Mouse (Mus musculus) regulatory T cell (primary cell): Measurements from ENCODE around the gene Cnot8.
"Not testable (repeated sequence)": the region's sequence is repeated elsewhere in the genome, so short reads cannot be mapped to it uniquely, and the experiment has no call there.

ENCODE experiments used
- in situ Hi-C: fragments of 300-600 bp; cut with MboI, MseI; formaldehyde crosslinking; loops from one replicate; pipeline ENCODE4 v1.15.1; 2025; ENCODE audit warnings: high pct_unique_total_duplicates

The Cnot8 gene

DNA sequence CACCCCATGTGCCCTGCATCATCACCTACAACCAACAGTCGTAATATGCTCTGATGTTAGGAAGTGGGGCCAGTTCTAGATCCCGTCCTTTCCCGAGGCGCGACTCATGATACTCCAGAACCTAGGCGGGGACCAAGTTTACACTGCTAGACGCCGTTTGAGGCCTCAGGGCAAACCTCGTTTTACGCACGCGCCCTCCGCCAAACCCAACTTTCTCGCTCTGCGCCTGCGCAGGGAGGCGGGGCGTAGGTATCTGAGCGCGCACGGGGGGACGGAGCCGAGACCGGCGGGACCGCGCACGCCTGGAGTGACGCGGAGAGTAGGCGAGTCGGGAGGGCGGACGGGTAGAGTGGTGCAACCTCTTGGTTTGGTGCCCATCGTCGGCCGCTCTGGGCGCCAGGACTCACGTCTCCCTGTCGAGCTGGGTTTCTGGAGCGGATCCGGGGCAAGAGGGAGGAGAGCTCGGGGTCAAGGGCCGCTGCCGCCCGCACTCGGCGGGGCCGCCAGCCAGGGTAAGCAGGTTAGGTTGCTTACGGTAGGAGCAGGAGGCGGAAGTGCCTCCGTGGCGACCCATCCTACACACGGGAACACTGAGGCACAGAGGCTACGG, at the start of gene Cnot8:
Gene Cnot8, plus strand, starts transcription at position 457 of the 610 bp plus-strand sequence.
- in situ Hi-C loops, result no loop called here

DNA sequence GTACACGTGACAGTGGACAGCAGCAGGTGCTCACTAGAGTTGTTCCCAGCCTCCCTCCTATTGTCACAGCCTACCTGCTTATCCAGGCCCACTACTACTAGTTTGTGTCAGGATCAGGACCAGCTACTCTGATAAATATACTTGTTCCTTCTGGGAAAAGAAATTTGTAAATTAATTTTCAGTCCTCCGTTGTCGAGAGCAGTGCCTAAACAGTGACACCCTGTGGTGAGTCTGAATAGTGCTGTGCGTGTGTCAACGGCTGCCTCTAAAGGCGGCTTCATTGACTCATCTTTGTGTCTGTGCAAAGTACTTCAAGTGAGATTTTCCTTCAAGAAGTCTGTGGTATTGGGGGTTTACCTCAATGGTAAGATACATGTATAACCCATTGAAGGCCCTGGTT, 46.5 kb upstream of the Cnot8 start:
- in situ Hi-C loops, result loop anchor here (25.0 kb wide), 1 partner anchor 245 kb away; the partner anchor contains the start of gene Sap30l

DNA sequence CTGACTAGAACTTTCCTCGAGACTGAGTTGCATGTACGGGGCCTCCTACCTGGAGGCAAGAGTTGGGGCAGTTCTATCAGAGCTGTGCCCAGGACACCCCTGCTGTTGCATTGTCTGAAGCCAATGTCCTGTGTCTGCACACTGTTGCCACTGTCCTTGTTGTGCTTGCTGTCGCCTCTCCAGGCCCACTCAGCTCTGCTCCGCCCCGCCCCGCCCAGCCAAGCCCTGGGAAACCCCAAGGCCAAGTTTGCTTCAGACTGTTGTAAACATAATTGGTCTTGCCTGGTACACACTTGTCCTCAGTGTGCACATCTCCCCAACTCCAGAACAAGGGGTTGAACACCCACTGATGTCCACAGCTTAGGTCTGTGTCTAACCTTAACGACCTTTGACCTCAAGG, 44.2 kb upstream of the Cnot8 start:
- in situ Hi-C loops, result loop anchor here (25.0 kb wide), 1 partner anchor 247 kb away; the partner anchor contains the start of gene Sap30l

DNA sequence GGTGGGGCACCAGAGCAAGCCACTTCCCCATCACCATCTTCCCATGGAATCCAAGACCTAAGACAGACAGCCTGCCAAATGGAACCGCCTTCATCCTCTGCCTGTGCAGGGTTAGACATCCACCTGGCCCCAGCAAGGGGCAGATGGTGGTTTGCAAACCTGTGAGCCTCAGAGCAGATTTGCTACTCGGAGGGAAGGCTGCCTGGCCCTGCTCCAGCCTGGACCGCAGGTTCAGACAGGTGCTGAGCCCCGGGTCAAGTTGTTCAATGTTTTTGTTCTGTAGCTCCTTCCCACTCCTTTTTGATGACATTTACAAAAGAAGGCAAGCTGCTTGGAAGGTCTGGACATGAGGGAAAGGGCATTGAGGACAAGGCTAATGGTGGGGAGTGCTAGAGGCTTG, 42.7 kb upstream of the Cnot8 start:
- in situ Hi-C loops, result loop anchor here (25.0 kb wide), 1 partner anchor 249 kb away; the partner anchor contains the start of gene Sap30l

DNA sequence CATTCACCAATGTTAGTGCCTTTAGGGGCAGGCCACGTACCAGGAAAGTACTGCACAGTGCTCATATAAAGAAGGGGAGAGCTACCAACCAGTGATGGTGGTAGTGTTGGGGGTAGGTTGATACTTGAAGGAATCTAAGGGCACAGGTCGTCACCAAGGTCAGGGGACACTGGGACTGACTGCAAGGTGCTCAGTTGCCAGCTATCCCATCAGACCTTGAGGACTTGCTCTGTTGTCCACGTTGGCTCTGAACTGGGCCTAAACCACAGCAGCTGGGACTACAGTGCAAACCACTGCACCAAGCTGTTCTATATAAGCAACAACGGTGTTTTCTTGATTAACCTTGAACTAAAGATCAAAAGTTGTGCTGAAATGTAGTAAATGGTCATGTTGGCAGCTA, 41.4 kb upstream of the Cnot8 start:
- in situ Hi-C loops, result loop anchor here (25.0 kb wide), 1 partner anchor 250 kb away; the partner anchor contains the start of gene Sap30l

DNA sequence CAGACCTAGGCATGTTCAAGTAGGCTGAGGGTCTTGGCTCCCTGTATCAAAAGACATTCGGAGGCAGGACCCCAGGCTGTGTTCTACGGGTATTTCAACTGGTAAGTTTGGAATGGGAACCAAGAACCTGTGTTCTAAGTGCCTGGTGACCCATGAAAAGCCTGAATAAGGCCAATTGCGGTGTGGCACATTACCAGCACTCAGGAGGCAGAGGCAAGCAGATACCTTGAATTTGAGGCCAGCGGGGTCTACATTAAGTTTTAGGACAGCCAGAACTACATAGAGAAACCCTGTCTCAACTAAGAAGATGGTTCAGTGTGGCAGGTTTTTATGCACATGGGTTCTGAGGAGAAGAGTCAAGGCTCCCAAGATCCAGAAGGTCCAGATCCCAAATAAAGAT, 38.9 kb upstream of the Cnot8 start:
- in situ Hi-C loops, result loop anchor here (25.0 kb wide), 1 partner anchor 253 kb away; the partner anchor contains the start of gene Sap30l

DNA sequence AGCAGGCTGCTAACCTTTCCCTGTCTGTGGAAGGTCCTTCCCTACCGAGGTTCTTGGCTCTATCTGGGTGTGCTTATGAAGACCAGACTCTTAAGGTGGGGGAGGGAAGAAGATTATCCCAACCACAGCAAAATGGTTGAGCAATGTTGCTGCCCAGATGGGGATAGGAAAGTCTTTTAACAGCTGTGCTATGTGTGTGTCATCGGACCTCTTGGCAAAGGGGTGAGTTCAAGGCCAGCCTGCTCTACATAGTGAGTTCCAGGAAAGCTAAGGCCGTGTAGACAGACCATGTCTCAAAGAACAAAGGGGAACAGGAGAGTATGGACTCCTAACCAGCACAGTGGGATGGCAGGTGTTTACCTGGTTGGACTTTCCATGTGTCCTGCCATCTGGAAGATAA, 31.0 kb upstream of the Cnot8 start:
- in situ Hi-C loops, result loop anchor here (25.0 kb wide), 1 partner anchor 261 kb away; the partner anchor contains the start of gene Sap30l

DNA sequence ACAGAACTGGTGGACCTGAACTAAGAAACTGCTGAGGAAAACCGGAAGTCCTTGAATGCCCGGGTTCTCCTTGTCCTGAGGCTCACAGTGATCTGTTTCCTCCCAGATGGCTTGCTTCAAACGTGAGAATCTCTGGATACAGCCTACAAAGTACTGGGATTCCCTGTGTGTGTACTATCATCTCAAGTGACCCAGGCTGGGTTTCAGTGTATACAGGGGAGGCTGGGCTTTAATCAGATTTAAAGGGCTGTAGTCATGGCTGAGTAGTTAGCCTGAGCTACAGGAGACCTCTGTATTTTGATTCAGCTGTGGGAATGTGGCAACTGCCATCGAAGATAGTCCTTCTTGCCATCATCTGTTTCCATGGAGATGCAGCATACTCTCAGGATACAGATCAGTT, 26.7 kb upstream of the Cnot8 start:
- in situ Hi-C loops, result no loop called here

DNA sequence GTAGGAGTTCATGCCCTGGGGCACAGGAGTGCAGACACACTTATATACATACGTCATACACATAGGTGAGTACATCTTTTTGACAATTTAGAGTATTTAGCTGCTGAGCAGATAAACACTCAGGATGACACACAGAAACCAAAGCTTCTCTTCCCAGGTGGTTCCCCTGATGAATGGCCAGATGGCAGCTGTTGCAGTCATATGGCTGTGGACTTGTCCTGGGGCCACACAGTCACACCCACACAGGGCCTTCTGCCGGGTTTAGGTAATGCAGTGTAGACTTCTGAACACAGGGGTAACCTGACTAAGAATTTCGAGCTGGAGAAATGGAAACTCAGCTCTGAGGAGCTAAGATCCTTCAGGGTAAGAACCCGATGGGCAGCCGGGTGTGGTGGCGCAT, 22.2 kb upstream of the Cnot8 start:
- in situ Hi-C loops, result no loop called here

DNA sequence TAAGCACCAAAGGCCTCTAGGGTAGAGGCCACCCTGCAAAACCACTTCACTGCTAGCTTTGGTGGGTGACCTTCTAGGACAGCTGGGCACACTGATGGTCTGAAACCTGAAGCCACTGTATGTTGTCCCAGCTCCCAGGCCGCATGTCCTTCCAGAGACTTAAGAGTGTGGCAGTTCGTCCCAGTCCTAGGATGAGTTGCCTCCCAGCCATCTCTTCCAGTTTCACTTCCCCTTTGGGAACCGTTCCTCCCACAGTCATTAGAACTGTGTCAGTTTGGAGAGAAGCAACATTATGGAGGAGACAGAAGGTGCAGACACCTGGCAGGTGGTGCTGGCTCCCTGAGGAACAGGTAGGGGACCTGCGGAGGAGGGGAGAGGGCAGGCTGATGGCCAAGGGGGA, 11.4 kb upstream of the Cnot8 start:
- in situ Hi-C loops, result no loop called here

DNA sequence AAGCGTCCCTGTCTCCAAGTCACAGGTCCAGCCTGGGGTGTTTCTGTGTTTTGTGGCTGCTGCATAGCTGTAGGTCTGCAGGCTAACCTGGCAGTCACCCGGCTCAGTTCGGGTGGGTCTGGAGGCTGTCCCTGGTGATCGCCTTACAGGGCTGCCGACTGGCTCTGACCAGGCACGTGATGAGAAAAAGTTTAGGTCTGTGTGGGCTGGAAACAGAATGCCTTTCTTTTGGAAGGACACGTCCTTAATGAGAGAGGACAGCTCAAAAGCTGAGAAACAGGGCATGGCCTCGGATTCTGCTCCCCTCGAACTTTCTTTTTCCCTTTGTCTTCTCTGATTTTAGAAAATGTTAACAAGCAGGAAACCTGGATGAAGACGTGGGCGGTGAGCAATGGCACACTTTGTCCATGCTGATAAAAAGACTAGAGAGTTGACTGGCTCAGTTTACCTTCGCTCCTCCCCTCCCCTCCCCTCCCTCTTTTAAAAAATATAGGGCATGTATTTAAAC, 10.9 kb upstream of the Cnot8 start, which contains the start of gene Gm12248:
Gene Gm12248, minus strand, starts transcription at position 114 of the 508 bp plus-strand sequence.
- in situ Hi-C loops, result no loop called here

DNA sequence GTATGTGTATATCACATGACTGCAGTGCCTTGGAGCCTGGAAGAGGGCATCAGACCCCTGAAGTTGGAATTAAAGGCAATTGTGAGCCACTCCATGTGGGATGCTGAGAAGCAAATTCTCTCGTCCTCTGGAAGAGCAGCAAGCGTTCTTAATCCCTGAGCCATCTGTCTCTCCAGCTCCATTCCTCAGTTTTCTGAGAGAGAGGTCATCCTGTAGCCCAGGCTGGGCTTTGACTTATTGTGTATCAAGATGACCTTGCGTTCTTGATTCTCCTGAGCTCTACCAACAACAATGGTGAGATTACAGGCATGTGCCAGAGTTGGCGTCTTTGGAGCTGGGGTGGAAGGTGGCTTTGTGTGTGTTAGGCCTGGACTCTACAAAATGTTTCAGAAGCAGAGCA, 9.2 kb upstream of the Cnot8 start:
- in situ Hi-C loops, result no loop called here

DNA sequence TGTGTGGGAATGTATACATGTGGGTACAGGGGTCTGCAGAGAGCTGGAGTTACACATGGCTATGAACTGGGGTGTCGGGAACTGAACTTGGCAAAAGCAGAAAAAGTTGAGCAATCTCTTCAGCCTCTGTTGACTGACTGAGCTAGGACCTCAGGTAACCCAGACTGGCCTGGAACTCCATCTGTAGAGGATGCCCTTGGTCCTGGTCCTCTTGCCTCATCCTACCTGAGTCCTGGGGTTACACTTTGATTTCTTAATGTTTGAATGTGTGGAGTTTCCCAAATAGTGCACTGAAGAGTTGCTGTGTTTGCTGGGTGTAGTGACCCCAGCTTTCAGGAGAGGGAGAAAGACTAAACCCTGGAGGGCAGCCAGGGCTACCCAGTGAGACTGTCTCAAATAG, 8.4 kb upstream of the Cnot8 start:
- in situ Hi-C loops, result no loop called here

DNA sequence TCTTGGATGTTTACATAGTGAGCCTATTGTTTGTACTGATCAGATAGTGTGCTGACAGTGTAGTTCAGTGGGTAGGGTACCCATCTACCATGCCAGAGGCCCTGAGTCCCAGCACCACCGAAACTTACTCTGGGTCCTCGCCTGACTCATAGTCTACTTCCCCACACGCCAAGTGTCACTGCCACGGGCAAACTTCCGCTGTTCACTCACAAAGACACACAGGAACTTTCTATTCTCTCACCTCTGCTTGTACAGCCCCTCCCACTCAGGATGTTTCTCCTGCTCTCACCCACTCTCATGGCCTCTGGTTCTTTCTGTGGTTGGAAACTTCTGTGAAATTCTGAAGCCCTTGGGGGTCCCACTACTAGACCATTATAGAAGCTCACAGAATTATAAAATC, 7.8 kb upstream of the Cnot8 start:
- in situ Hi-C loops, result no loop called here

DNA sequence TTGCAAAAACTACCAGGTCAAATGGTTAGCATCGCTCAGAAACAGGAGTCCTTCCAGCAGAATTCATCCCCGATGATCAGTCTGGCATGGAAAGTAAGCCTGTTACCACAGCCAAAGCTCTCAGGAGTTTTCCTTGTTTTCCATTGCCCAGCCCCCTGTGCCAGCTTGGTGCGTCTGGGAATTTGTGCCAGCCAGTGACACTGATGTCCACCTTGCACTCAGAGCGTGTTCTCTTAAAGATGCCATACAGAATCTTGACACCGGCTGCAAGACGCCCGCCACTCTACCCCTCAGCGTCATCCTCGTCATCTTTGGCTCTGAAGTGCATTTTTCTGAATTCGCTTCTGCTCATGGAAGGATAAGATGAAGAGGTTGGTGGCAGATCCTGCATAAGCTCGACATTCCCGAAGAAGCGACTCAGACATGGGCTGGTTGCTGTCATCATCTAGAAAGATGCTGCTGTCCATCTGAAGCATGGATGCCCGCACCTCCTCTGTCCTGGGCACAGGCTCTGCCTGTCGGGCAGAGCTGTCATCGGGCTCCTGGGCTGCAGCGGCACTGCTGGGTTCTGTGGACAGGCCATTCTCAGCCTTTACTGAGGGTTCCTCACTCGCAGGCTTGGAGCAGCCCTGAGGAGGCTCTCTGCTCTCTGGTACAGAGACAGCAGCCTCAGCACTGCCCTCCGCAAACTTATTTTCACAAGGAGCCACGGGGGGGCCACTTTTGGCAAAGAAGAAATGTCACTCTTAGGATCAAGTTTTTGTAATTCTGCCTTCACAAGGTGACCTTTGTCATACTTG, 6.9 kb upstream of the Cnot8 start:
- in situ Hi-C loops, result no loop called here

DNA sequence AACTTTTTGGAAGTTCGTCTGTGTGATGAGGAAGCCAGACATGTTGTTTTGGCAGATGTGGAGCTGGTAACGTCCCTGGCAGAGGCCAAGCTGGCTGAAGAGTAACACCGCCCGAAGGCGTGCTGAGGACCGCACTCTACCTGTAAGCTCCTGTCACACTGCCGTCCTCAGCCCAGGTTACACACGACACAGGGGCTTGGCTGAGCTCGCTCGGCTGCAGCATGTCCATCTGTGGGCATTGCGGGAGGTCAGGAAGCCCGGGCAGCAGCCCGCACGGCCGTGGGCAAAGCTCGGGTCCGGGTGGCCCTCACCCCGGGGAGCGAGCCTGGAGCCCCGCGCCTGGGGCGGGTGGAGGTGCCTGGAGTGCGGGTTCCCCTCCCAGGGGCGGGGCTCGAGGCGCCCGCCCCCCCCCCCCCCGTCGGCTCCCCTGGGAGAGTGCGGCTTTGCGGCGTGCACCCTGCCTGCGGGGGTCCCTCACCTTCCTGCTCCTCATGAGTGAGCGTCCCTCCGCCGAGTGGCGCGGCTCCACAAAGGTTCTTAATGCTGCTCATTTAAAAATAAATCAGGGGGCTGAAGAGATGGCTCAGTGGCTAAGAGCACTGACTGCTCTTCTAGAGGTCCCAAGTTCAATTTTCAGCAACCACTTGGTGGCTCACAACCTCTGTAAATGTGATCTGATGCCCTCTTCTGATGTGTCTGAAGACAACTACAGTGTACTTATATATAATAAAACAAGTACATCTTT, 6.2 kb upstream of the Cnot8 start:
- in situ Hi-C loops, result no loop called here

DNA sequence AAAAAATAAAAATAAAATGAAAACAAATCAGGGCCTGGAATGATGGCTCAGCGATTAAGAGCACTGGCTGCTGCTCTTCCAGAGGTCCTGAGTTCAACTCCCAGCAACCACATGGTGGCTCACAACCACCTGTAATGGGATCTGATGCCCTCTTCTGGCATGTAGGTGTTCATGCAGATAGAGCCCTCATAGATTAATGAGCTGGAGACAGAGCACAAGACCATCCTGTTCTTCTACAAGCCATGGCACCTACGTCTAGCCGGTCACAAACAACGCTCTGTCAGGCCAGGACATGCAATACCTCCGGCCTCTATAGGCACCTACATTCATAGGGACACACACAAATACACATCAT, 5.6 kb upstream of the Cnot8 start:
- in situ Hi-C loops, result not testable (repeated sequence)

DNA sequence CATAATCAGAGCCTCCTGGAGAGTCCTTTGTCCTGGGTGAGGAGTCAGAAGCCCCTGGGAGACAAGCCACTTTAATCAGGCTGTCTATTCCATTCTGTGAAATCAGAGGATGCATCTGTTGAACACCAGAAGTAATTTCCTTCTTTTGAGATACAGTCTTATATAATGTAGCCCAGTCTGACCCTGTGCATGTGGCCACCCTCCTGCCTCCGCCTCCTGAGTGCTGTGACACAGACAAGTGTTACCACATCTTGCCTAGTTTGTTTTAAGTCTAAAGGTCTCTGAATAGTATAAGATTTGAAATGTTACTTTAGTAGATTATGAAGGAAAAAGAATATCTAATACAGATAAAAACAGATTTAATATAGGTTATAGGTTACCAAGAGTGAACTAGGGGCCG, 3.9 kb upstream of the Cnot8 start:
- in situ Hi-C loops, result no loop called here

DNA sequence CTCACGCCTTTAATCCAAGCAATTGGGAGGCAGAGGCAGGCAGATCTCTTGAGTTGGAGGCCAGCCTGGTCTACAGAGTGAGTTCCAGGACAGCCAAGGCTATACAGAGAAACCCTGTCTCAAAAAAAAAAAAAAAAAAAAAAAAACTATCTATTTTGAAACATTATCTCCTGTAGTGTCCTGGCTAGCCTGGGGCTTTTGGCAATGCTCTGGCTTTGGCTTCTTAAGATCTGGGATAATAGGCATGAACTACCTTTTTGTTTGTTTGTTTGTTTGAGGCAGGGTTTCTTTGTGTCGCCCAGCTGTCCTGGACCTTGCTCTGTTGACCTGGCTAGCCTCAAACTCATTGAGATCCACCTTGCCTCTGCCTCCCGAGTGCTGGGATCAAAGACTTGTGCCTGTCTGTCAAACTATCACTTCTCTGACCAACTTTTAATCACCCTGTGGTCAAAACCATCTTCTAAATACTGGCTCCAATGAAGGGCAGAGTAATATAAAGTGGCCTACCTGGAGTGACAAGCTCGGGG, 2.7 kb upstream of the Cnot8 start:
- in situ Hi-C loops, result no loop called here

DNA sequence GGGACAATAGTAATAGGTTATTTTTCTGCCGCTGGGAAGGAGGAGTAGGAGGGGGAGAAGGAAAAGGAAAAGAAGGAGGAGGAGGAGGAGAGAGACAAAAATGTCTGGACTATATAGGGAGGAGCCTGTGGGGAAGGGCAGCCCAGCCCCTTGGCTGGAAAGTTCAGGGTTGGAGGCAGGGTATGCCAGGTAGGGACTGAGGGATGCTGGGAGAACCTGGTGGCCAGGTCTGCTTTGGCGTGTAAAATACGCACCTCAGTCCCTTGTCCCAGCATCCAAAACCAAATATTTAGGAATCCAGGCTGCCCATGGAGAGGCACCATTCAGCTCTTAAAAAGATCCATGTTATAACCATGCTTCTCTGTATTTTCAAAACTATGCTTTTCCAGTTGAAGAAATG, 1.8 kb upstream of the Cnot8 start:
- in situ Hi-C loops, result no loop called here

DNA sequence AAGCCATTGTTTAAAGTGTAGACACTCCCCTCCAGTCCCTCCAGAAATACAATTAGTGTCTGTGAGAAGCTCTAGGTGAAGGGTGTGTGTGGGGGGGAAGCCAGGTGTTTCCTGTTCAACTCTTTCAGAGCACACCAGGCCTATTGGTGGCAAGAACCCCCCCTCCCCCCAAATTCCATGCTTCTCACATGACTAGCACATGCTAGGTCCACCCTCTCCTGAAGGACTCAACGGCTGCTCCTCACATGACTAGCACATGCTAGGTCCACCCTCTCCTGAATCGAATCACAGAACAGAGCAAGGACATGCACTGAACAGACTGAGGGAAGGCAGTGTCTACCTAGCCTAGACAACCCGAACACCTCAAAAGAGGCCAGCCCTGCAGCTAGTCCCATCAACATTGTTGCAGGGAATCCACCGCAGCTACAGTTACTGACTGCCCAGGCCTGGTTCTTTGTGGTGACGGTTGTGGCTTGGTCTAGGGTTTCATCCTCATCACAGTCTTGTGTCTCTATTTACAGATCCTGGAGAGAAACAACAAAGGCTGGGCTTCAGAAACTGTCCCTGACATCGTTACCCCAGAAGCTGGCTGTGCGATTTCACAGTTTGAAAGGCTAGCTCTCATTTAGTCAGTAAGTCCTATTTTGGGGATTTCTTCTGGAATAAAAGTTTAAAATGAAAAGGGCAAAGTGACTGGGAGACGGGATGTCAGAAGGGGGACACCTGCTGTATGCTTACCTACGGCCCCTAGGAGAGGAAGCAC, 1.2 kb upstream of the Cnot8 start:
- in situ Hi-C loops, result no loop called here
